Mouse (Mus musculus) left cerebral cortex, postnatal 14 days (tissue): ENCODE measurements at regions not wholly inside any gene's neighbourhood (a gene's known extent, or its start where the extent isn't known, plus 50 kb on each side); places are given as distances from the start of the nearest gene placed in this dataset.

Source experiments
- DNase-seq, 2 experiments: peaks; one replicate each; pipeline ENCODE4 v3.0.0; 2021 to 2022; ENCODE audit warnings: low spot score in 2 of 2, mixed read lengths in 1 of 2
- intact Hi-C: fragments of 180-260 bp; cut with DNase I; formaldehyde crosslinking; loops from one replicate; pipeline ENCODE4 v1.15.1; 2025

DNA sequence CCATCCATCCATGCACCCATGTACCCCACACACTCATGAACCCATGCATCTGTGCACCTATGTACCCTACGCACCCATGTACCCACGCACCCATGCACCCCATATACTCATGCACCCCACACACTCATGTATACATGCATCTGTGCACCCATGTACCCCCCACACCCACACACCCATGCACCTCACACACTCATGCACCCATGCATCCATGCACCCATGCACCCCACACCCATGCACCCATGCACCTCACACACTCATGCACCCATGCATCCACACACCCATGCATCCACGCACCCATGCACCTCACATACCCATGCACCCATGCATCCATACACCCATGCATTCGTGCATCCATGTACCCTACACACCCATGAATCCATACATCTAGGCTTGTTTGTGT is 63.6 kb downstream of the 4930564D02Rik start:
- intact Hi-C loops = no loop called here
- no peak for DNase-seq

DNA sequence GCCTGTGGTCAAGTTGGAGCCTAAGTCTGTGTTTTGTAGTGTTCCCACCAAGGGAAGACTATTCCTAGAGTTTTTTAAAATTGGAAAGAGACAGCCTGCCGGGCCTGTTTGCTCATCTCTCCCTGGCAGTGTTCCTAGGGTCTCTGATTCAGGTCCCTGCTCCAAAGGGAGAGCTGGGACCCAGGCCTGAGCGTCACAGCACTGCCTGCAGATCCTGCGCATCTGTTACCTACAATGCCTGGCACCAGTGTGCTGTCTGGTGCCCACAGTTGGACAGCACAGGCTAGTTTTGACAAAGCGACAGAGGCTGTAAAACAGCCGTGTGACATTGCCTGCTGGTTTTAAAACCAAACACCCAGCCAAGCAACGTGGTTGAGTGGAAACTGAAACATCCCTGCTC is 64.4 kb downstream of the 4930564D02Rik start:
- no peak for DNase-seq
- intact Hi-C loops = no loop called here

DNA sequence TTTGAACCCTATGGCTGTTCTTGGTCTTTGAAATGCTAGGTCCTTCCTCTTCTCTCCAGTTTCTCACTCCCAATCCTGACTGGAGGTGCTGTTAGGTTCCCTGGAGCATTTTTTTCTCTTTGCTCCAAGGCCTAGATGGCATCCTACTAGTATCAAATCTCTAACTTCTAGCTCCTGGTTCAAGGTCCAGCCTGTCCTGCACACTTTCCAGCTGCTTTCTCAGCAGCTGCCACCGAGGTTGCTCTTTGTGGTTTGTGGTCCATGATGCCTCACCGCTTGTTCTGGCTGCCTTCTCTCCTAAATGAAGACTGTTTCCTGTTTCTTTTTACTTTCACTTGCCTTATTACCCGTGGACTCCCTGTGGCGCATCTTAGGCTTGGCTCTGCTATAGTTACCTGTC is 66.4 kb downstream of the 4930564D02Rik start:
- intact Hi-C loops = no loop called here

DNA sequence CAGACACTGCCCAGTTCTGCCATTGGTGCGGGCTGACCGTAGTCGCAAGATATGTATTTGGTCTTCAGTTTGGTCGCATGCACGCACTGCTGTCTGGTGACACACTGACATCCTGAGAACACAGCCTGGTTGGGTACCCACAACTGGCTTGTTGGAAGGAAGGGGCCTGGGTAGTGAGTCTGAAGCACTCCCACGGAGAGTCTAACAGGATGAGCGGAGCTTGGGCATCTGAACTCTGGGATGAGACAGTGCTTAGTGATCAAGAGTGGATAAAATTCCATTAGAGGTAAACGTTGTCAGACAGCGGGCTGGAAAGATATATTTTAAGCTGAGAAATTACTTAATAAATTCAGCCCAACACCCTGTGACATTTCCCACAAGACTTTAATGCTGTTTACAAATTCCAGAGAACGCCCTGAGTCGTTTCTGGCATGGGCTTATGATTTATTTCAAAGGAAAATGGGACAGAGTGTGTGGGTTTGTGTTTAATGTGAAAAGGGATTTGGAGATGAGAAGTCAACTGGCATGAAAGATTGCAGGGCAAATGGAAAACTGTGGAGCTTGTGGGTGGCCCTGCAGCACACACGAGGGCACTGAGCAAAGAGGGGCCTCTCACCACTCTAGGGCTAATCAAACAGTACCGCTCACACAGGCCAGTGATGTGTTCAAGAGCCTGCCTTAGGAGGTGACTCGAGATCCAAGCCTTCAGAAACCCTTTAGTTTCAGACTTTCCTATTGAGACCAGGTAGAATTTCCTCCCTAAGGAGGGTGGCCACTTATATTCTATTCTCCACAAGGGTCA is 74.7 kb downstream of the 4930564D02Rik start:
- DNase-seq = no peak
- intact Hi-C loops = no loop called here

More for the DNA sequence above, 66.4 kb downstream of the 4930564D02Rik start:
- no peak for DNase-seq

DNA sequence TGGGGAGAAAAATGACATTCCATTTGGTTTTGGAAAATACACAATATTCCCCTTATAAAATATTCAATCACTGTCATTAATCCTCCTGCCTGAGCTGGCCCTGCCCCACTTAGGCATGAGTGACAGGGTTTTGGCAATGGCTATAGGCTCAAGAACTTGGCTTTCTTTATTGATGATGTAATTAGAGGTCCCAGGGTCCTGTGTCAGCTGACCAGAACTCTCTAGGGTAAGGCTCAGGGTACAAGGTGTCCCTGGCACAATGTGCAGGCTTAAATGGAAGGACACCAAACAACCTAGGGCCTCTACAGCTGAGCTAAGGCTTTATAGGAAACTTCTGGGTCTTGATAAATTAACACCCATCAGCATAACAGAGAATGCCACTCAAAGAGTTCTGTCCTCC is 76.0 kb downstream of the 4930564D02Rik start:
- peak in 1 of 2 experiments; percentile 28 for DNase-seq
- intact Hi-C loops = no loop called here

GRCm38 (mm10) chr3:105151475-105152157 is 85.0 kb downstream of the 4930564D02Rik start:
- peak; percentile 46 to 66 for DNase-seq
- intact Hi-C loops = no loop called here

GRCm38 (mm10) chr3:105152158-105152541 is 85.5 kb downstream of the 4930564D02Rik start:
- intact Hi-C loops = no loop called here
- DNase-seq = no peak

- DNase-seq = peak in 1 of 2 experiments; percentile 18
- intact Hi-C loops = no loop called here
These were observed 91.7 kb downstream of the 4930564D02Rik start for GRCm38 (mm10) chr3:105158376-105158775.

DNA sequence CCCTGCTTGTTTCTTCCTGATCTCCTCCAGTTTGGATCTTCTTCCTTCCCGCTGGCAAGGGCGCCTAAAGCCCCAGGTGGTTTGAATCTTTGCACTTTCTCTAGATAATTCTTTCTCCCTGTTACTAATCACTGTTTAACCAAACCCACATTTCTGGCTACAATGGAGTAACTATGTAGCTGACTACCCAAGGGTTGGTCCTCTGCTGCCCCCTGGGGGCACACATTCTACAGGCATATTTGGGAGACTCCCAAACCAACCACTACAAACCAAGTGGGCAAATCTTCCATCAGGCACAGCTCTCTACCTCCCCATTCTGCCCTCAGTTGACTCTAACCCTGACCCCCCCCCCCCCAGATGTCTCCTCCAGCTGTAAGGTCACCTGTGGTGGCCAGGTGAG is 98.7 kb downstream of the 4930564D02Rik start:
- intact Hi-C loops = loop anchor here (5.0 kb wide), 1 partner anchor 48 kb away; no protein-coding TSS in a partner anchor
- DNase-seq = peak; percentile 69 to 78

DNA sequence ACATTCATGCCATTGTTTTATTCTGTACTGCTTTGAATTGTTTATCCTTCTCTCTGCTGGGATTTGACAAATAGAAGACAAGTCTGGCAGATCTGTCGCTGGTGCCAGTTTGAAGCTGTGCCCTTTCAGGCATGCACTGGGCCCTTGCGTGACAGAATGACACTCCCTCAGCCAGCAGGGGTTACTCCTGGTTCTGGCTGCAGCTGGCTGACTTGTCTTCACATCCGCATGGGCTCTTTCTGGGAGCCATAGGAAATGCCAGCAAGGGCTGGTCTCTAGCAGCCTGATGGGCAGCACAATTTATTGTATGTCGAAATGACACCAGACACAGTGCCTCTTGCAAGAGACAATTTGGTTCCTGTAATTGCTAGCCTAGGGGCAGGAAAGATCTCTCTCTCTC is 102.5 kb downstream of the 4930564D02Rik start:
- DNase-seq = no peak

GRCm38 (mm10) chr3:105171527-105171926 is 104.9 kb downstream of the 4930564D02Rik start:
- no peak for DNase-seq
- intact Hi-C loops = no loop called here

More for the DNA sequence above, 102.5 kb downstream of the 4930564D02Rik start:
- intact Hi-C loops = loop anchor here (5.0 kb wide), 1 partner anchor 52 kb away; no protein-coding TSS in a partner anchor

DNA sequence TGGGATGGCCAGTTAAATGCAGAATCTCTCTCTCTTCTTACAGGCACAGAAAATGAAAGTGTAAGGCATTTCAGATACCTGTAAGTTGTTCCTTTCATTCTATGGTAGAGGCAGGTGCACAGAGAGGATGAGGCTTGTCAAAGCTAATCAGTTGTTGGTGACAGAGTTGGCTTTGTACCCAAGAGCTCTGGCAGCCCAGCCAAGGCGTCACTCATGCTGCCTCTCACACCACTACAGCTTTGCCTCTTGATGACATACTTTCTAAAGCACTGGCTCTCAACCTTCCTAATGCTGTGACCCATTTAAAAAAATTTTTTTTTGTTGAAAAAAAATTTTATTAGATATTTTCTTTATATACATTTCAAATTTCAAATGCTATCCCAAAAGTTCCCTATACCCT is 105.4 kb downstream of the 4930564D02Rik start:
- DNase-seq = no peak
- intact Hi-C loops = no loop called here

GRCm38 (mm10) chr3:105191303-105191702 is 124.7 kb downstream of the 4930564D02Rik start:
- intact Hi-C loops = no loop called here
- no peak for DNase-seq

DNA sequence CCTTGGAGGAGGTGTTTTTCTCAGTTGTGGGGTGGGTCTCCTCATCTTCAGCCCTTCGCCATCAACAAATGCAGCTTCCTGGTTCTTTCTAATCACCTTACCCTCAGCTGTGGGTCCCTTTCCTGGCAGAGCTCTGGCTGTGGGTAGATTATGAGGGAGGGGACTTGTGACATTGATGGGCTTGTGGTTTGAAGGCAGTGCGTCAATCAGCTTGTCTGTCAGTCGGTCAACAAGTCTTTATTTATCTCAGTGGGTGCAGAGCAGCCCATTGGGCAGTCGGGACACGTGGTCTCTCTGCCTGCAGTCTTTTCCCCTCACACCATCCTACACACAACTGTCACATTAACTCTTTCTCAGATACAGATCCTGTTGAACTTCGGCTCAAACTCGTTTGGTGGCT is 125.2 kb downstream of the 4930564D02Rik start:
- DNase-seq = peak in 1 of 2 experiments; percentile 15
- intact Hi-C loops = no loop called here

GRCm38 (mm10) chr3:105200735-105201134 is 134.1 kb downstream of the 4930564D02Rik start:
- intact Hi-C loops = no loop called here
- DNase-seq = no peak

DNA sequence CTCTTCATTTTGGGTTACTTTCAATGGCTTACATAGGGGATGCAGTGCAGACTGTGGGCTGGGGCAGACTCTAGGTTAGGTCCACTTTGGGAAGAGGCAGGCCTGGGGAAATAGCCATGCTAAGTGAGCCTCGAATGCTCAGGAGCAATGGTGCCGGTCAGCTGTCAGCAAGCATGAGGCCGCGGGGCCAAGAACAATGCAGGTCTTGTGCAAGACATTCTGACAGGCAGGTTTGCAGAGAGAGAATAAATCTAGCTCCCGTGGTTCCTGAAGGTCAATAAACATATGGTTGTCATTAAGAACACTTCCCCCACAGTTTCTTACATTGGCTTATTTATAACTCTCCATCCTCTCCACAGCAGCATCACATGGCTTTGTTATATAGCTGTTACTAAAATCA is 142.5 kb downstream of the 4930564D02Rik start:
- DNase-seq = no peak
- intact Hi-C loops = no loop called here

DNA sequence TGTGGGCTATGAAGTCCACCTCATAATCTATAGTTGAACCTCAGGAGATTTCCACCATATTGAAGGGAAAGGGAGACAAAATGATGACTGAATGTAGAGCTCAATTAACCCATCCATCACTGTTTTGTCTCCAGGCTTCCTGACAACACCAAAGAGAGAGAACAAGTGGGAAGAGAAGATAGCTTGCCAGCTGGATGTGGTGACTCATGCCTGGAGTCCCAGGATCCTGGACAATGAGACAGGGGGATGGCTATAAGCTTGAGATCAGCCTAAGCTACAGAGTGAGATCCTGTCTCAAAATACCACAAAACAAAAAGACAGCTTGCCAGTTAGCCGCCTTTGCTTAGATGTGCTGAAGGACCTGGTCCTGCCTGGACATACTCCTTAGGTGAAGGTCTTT is 144.4 kb downstream of the 4930564D02Rik start:
- intact Hi-C loops = no loop called here
- peak in 1 of 2 experiments; percentile 52 for DNase-seq

- intact Hi-C loops = no loop called here
These were observed 145.1 kb downstream of the 4930564D02Rik start for GRCm38 (mm10) chr3:105211726-105212125.

GRCm38 (mm10) chr3:105214867-105215266 is 148.2 kb downstream of the 4930564D02Rik start:
- intact Hi-C loops = no loop called here
- DNase-seq = no peak

More at GRCm38 (mm10) chr3:105211726-105212125, 145.1 kb downstream of the 4930564D02Rik start:
- no peak for DNase-seq

GRCm38 (mm10) chr3:105215729-105216128 is 149.1 kb downstream of the 4930564D02Rik start:
- no peak for DNase-seq
- intact Hi-C loops = no loop called here

DNA sequence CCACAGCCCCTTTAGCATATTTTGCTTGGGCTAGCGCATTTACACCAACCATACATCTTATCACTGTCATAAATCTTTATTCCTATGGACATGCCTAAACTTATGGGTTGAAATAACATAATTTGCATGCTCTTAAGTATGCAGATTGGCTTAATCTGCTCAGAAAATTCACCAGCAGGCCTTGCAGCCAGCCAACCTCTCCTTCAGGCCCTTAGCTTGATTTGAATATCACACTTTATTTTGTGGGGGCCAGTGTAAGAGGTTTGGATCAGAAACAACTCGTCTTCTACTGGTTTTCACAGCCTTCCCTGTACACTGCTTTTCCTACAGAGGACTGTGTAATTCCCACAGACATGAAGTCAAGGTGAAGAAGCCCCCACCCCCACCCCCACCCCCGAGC is 153.0 kb downstream of the 4930564D02Rik start:
- intact Hi-C loops = no loop called here
- DNase-seq = peak in 1 of 2 experiments; percentile 18
